Mouse (Mus musculus): ENCODE measurements around the gene Gm26661.

DNA sequence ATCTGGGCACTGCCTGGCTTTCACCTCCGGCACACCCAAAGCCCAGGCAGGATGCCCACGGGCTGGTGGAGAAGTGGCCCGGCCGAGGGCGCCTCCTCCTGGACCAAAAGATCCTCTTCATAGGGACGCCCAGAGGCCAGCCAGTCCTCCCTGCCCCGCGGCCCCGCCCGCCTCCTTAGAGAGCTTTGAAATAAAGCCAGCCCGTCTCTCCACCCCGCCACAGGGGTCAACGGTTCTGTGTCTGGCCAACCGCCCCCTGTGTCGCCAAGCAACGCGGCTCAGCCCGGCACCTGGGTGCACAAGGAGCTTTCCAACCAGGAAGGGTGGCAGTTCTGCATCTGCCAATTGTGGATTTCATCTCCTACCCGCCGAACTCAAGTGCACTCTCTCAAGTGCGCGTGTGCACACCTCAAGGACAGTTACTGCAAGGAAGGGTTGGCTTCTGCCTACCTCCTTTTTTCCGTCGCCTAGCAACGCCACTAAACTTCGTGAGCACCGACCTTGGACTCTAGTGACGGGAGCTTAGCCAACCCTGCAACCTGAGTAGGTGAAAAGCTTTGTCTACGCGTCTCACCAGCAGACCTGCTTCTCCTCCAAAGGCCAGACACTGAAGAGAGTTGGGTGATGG, at the start of gene Gm26661:
- TF ChIP-seq CTCF (conservative IDR thresholded peaks at IDR 0.05; ENCODE audit: low read length) = no peak
- TF ChIP-seq NANOG (IDR thresholded peaks at IDR 0.05; ENCODE audit: borderline replicate concordance, low read length) = no peak
